Mouse (Mus musculus): ENCODE measurements at regions not wholly inside any gene's neighbourhood (a gene's known extent, or its start where the extent isn't known, plus 50 kb on each side); places are given as distances from the start of the nearest gene placed in this dataset.
"Not testable (repeated sequence)": the region's sequence is repeated elsewhere in the genome, so short reads cannot be mapped to it uniquely, and the experiment has no call there.

DNA sequence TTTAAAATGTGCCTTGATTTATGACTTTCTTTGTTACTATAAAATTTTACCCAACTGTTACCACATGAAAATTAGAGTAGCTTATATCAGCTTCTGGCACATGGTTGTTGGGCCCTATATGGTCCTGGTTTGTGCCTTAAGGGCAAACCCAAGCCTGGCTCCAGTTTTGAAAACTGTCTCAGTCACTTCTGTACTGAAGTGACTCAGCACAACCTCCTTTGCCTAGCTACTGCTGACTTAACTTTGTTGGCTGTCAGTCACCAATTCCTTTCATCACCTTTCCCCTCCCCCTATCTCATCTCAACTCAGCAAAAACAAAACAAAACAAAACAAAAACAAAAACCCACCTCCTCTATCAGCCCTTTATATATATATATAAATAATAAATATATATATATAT is 251.0 kb upstream of the Myo3a start:
- in situ Hi-C loops (cut with MseI, MboI), result no loop called here

DNA sequence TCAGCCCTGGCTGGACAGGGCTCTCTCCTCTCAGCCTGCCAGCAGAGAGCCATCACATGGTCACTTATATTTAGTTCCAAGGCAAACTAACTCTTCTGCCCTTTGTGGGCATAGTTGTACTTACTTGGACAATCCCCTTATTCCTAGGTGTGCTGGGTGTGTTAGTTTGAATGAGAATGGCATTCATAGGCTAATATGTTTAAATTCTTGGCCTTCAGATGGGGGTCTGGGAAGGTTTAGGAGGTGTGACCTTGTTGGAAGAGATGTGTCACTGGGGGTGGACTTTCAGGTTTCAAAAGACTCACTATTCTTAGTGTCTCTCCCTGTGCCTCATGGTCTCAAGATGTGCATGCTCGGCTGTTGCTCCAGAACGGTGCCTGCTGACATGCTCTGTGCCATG is 250.5 kb upstream of the Myo3a start:
- in situ Hi-C loops (cut with MseI, MboI), result no loop called here

DNA sequence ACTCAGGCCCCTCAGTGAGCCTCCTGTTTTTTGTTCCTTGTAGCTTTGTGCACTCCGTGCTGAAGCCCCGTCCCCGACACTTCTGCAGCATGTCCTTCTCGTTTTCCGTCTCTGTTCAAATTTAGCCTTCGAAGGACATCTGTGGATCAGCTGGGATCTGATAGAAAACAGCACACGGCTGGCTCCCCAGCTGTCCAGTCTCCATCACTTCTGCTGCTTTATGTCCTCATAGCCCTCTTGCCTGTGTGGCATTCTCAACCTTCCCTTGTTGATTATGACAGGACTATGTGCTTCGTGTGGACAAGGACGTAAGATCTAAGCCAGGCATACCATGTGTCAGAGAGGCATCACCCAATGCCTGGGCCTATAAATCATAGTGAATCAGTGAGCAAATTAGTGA is 247.1 kb upstream of the Myo3a start:
- in situ Hi-C loops (cut with MseI, MboI), result no loop called here

DNA sequence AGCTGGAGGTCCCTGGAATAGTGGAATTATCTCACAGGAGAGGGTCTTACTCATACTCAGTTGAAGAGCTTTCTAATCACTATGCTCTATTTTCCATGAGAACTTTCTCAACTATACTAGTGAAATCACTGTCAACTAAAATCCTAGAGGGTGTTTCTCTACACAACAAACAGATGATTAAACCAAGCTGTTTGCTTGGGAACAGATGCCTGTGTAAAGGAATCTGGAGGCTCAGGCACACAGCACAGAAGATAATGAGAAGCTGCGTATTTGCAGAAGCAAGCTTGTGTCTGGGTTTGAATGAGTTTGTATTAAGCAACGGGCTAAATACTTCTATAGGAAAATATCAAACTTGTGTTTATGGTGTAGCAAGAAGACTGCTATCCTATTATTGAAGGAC is 202.9 kb upstream of the Myo3a start:
- in situ Hi-C loops (cut with MseI, MboI), result no loop called here

DNA sequence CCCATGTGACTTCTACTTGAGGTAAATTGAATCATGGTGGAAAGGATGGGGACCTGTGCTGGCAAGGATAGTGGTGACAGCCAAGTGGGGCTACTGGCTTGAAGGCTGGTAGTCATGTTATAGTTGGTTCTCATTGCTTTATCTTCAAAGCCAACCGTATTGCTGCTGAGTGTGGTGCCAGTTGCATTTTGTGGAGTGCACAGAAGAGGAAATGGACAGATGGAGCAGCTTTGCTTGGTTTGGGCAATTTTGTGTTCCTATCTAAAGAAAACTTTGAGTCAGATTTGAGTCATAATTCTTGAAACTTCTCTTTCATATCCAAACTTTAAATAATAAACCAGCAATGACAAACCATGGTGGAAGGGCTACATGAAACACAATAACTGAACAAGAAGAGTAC is 200.5 kb upstream of the Myo3a start:
- in situ Hi-C loops (cut with MseI, MboI), result no loop called here

DNA sequence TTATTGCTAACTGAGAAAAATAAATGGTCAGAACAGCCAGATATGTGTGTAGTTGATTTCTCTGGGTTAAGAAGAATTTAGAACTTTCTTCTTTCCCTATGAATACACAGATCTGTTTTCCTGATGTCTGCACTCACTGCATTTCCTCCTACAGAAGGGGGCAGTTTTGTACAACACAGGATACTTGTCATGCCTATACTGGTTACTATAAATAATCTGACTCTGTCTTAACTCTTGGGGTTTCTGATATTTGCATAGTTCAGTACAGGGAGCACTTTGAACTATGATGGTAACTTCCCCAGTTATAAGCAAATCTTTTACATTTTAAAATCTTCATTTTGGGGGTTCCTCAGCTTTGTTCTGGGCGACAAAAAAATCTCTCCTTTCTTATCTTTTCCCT is 198.7 kb upstream of the Myo3a start:
- in situ Hi-C loops (cut with MseI, MboI), result no loop called here

DNA sequence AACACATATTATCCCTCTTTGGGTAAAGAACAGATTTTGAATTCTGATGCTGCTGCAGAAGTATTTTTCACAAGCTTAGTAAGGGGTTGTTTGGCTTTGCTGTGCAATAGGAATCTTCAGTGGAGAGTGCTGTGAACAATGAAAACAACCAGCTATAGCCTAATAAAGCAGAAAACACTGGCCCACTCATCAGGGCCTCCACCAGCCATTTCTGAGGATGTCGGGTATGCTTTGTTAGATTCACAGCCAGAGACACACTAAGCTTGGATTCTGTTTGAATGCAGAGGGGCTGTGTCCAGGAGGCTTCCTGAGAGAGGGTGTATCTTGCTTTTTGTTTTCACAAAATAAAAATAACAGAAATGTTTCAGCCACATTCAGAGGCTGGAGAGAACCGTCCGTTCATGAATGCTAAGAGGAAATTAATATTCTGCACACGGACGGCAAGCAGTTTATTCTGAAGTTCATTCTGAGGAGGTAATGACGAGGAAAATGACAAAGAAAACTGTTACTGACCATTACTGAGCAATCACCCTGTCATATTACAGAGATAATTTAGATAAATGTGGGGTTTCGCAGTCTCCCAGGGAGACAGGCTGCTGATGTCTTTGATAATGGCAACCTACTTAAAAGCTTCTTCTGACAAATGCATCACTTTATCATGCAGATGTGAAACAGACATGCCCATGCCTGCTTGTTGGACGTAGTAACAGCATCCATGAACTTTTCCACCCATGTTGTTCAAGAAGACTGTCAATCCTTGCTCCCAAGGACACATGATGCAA is 198.1 kb upstream of the Myo3a start:
- in situ Hi-C loops (cut with MseI, MboI), result no loop called here

DNA sequence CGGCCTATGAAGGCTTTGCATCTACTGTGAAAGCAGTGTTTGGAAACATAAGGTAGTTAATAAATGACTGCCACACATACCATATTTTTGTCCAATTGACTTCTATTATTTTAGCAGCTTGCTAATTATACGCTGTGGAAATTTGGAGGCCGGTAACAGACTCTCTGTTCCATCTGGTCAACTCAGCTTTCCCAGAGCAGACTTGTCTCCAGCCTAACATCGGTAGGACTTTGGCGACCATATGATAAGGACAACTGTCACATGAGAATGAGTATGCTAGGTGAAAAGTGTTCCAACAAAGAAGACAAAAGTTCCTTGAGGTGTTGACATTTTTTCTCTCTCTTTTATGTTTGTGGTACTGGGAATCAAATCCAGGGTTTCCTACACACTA is 197.5 kb upstream of the Myo3a start:
- in situ Hi-C loops (cut with MseI, MboI), result no loop called here

DNA sequence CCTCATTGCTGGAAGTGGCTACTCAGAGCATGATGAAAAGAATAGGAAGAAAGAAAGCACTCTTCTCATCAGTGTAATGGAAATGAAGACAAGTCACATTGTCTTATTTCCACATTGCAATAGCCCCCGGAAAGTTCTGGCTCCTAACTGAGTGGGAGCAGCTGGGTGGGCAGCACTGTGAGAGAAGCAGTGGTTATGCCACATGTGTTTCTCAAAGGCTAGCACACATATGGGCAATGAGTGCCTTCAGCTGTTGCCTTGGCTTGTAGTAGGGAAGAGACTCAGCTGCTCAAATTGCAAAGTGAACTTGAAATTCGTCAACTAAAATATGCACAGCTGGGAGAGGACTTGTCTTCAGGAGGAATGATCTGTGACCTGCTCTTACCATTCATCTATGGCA is 190.5 kb upstream of the Myo3a start:
- in situ Hi-C loops (cut with MseI, MboI), result no loop called here

DNA sequence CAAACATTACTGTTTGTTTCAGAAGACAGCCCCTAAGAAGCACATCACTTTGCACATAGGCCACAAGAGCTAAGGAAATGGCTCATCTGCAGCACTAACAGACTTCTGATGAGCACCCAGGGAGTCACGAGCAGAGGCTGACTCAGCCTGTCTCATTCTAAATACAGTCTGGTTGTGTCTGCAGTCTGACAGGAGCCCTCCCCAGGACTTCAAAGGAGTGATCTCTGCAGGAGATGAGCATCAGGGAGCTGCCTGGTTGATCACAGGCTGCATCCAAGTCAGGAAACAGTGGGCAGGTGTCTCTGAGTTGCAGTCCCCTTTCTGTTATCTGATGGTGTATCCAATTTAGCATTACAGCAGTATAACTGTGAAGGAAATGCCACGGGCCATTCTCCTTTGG is 188.5 kb upstream of the Myo3a start:
- in situ Hi-C loops (cut with MseI, MboI), result no loop called here

DNA sequence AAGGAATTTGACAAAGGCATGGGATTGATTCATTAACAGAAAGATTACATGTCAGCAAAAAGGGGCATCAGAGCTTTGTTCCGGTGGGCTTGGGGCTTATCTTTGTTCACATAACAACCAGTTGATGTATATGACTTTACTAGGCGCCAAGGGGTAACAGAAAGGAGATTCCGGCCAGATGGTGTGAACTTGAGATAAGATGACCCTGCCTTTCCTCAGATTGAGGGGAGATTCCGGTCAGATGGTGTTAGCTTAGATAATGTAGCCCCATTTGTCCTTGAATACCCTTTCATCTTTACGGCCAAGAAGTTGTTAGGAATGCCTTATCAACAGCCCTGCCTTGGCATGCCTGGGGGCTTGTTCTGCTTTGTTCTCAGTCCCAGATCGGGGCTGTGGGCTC is 183.4 kb upstream of the Myo3a start:
- in situ Hi-C loops (cut with MseI, MboI), result not testable (repeated sequence)

DNA sequence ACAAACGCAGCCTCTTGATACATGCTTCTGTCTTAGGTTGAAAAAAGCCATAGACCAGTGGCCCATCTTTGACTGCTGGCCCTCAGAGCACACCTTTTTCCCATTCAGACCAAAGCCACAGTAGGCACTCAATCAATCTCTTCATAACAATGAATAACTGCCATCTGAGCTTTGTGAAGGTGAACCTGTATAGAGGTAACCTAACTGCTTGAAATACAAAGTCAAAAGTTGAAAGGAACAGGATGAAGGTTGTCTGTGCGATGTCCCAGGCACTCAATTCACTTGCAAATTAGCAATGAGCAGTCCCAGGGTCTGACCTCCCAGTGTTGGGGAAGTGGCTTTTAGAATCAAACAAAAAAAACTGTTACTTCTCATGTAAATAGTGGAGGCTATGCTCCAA is 182.4 kb upstream of the Myo3a start:
- in situ Hi-C loops (cut with MseI, MboI), result no loop called here

DNA sequence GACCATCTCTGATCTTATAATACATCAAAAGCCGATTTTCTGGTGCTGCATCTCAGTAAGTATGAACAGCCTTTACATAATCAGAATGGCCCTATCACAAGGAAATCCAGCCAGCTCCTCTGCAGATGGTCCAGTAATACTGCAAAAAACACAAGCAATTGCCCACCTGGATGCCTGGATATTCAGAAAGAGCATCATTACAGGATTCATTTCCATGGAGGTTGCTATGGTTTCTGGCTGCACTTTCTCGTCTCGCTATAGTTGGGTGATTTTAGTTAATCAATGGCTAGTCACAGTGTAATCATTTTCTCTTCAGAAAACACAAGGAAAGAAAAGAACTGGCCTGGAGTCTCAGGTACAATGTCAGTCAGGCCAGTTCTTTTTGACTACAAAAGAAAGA is 179.8 kb upstream of the Myo3a start:
- in situ Hi-C loops (cut with MseI, MboI), result no loop called here

DNA sequence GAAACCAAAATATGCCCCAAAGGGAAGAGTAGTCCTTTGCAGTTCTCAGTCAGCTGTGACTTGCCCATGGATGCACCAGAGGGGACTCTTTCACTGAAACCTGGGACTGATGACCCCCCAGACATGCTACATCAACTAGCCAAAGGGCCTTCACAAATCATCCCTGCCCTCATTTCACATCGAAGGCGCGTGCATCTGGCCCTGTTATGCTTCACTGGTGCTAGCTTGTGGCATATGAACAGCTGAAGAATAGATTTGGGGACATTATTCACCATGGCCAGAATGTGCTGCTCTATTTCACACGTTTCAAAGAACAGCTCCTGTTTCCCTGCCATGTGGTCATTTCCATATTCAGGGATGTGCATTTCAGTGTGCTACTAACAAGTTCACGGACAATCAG is 160.8 kb upstream of the Myo3a start:
- in situ Hi-C loops (cut with MseI, MboI), result no loop called here

DNA sequence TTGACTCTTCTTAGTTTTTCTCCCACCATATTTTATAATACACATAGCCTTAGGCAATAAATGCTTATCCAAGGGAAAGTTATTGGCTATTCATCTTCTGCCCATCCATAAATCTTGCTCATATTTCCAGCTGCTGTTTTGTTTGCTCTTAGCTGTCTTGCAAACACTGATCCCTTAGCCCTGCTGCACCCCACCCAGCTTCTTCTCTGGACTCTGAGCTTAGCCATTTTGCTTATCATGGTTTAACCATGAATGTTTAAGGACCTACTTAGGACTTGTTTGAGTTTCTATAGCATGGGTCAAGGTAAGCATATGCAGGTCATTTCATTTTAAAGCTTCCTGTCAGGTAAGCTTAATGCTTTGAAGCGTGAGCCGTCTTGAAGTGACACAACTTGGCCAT is 130.5 kb upstream of the Myo3a start:
- in situ Hi-C loops (cut with MseI, MboI), result no loop called here

DNA sequence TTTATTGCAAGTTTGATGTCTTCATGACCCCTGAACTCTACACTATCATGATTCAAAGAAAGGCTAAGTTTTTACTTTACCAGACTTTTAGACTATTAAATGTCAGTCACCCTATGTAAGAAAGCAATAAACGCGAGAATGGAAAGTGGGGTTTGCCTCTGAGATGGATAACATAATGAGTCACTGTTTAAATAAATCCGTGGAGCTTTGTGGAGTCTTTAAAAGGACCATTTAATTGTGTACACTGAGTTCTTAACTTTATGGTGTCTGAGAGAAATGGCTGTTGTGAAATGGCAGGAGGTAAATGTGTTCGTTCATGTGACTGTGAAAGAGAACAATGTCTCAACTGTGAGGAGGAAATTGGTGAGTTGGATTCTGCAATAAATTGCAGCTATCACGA is 122.2 kb upstream of the Myo3a start:
- in situ Hi-C loops (cut with MseI, MboI), result no loop called here

DNA sequence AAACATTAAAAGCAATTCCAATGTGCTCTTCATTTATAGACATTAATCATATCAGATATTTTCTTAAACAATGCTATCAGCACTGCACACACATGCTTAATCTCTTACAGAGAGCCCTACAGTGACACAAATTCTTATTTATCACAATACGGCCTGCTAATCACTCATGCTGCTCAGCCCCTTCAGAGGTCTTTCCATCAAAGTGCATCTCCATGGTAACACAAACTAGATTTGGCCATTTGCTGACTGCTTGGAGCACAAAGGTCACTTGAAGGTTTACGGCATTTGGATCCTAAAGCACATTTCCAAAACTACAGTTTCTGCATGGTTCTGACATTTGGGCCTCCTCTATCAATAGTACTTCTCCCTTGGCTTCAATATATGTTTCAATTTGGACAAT is 77.6 kb upstream of the Myo3a start:
- in situ Hi-C loops (cut with MseI, MboI), result no loop called here

DNA sequence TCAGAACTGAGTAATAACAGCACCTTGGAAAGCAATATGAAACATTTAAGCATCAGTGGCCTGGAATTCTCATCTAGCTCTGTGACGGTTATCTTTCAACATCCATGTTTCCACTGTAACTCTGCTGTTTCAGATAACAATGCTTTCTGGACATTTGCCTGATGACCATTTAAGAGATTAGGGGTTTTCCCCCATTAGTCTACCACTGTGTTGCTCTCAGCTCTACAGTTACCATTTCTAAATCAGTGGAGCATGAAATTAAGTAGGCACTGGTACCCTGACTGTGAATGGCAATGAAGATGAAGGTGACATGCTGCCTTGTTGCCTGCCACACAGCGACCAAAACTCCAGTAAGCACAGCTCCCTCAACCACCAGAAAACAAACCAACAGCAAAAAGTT is 70.7 kb upstream of the Myo3a start:
- in situ Hi-C loops (cut with MseI, MboI), result no loop called here

DNA sequence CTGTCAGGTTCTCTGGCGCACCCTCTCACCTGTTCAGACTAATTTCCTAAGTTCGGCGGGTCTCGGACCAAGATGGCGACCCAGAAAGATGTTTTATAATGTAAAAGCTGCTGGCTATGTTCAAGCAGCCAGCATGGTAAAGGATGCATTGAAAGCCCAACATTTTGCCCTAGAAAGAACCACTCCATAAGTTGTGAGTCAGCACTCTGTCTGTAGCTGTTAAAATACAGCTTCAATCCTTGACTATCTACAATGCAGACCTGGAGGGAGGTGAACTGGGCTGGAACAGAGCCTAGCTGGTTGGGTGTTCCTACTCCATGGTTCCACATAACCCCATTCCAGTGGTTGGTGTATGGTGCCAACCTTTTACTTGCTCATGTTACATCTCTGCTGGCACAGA is 61.9 kb upstream of the Myo3a start:
- in situ Hi-C loops (cut with MseI, MboI), result no loop called here

DNA sequence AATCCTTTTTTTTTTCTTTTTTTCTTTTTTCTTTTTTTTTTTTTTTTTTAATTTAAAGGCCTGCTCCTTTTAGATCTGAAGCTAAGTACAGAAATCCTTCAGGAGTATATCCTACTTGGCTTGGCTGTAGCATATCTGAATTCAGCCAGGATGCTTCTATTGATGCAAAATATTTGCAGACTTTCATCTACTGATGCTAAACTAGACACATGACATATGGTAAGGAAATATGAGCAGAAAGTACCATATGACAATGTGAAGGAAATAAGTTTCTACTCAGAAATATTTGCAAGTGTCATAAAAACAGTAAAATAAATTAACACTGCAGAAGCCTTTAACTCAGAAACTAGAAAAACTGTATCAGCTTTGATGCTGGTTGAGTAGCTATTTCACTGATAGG is 61.4 kb upstream of the Myo3a start:
- in situ Hi-C loops (cut with MseI, MboI), result no loop called here

Measured in mouse trophoblast stem cell (cell line).